Mouse (Mus musculus): ENCODE results near the gene Plk3. TPM values are rescaled to one million over a fixed set of nuclear protein-coding genes. Genes with fewer than 3 reads are reported as not detected.

Plk3 gene
- total RNA-seq, 1 experiment = 28.3 TPM

GRCm38 (mm10) chr4:117090586-117090985 lies 43.2 kb downstream of the Plk3 start:
- Histone ChIP-seq H3K9me3 (ENCODE audit: control insufficient read depth, insufficient read depth, low read depth, low read length) (no peaks in the 10 kb centered on the region), H3K27ac (ENCODE audit: insufficient read depth, low read depth, low read length, poor library complexity, severe bottlenecking) (no peak overlapping the region), H3K36me3 (ENCODE audit: control insufficient read depth, insufficient read depth, low read length, poor library complexity, severe bottlenecking) (peaks cover 5% of the 10 kb centered on the region), H3K4me1 (ENCODE audit: control insufficient read depth in 2 of 2, insufficient read depth in 2 of 2, low read length in 2 of 2, poor library complexity in 1 of 2) (peaks cover 3 to 13% of the 10 kb centered on the region in 2 experiments; a peak in 3 of 4 replicates), H3K9ac (ENCODE audit: insufficient read depth, low read depth, low read length, poor library complexity, severe bottlenecking) (no peak overlapping the region), H3K4me3 (ENCODE audit: insufficient read depth in 1 of 2, low read depth in 1 of 2, low read length in 2 of 2, poor library complexity in 1 of 2, severe bottlenecking in 1 of 2) (no peak overlapping the region)
- in situ Hi-C loops (cut with MboI; ENCODE audit: low sequenced_read_pairs in 2 of 2, unreplicated experiment in 2 of 2) = no loop called here
- DNase-seq (ENCODE audit: low read depth, low spot score) = no peak
- no peak for TF ChIP-seq ZC3H11A (IDR thresholded peaks at IDR 0.05; ENCODE audit: borderline replicate concordance, low read depth, low read length)

GRCm38 (mm10) chr4:117087948-117088640 lies 45.7 kb downstream of the Plk3 start:
- no peaks in the 10 kb centered on the region for H3K9me3 ChIP-seq (ENCODE audit: control insufficient read depth, insufficient read depth, low read depth, low read length)
- peaks cover 8% of the 10 kb centered on the region for H3K36me3 ChIP-seq (ENCODE audit: control insufficient read depth, insufficient read depth, low read length, poor library complexity, severe bottlenecking)
- no peak overlapping the region for H3K9ac ChIP-seq (ENCODE audit: insufficient read depth, low read depth, low read length, poor library complexity, severe bottlenecking)
- no peak overlapping the region for H3K27ac ChIP-seq (ENCODE audit: insufficient read depth, low read depth, low read length, poor library complexity, severe bottlenecking)
- H3K4me1 ChIP-seq (ENCODE audit: control insufficient read depth in 2 of 2, insufficient read depth in 2 of 2, low read length in 2 of 2, poor library complexity in 1 of 2) = peaks cover 3 to 13% of the 10 kb centered on the region in 2 experiments; a peak in 3 of 4 replicates
- no peak for DNase-seq (ENCODE audit: low read depth, low spot score)
- TF ChIP-seq ZNF384 (IDR thresholded peaks at IDR 0.05; ENCODE audit: low read depth, low read length) (no peak), ZC3H11A (IDR thresholded peaks at IDR 0.05; ENCODE audit: borderline replicate concordance, low read depth, low read length) (no peak), CHD2 (IDR thresholded peaks at IDR 0.05; ENCODE audit: low read depth, low read length) (no peak), HCFC1 (IDR thresholded peaks at IDR 0.05; ENCODE audit: borderline replicate concordance, insufficient read depth, low read length) (no peak), MAFK (IDR thresholded peaks at IDR 0.05; ENCODE audit: insufficient read depth, low read depth, low read length) (no peak)
- in situ Hi-C loops (cut with MboI; ENCODE audit: low sequenced_read_pairs in 2 of 2, unreplicated experiment in 2 of 2) = no loop called here
- no peak overlapping the region for H3K4me3 ChIP-seq (ENCODE audit: insufficient read depth in 1 of 2, low read depth in 1 of 2, low read length in 2 of 2, poor library complexity in 1 of 2, severe bottlenecking in 1 of 2)

Other genes with a start within 250 kb of the Plk3 start
- 65.8 and 82.5 TPM in 2 replicates for gene Urod, start 139.6 kb downstream of the Plk3 start, total RNA-seq (2012; rRNA removed)
- gene Hectd3, start 138.6 kb downstream of the Plk3 start, total RNA-seq (2012; rRNA removed) = 14.8 and 21.8 TPM in 2 replicates
- 43.7 and 55.1 TPM in 2 replicates for gene Eif2b3, start 114.6 kb downstream of the Plk3 start, total RNA-seq (2012; rRNA removed)
- gene Ptch2, start 37.9 kb downstream of the Plk3 start, total RNA-seq (2012; rRNA removed) = 28.2 and 80.0 TPM in 2 replicates
- 51.2 and 87.1 TPM in 2 replicates for gene Btbd19, start 8.2 kb downstream of the Plk3 start, total RNA-seq (2012; rRNA removed)
- gene Tctex1d4, start 7.2 kb downstream of the Plk3 start, total RNA-seq (2012; rRNA removed) = 0.49 and 1.2 TPM in 2 replicates
- 3,133 and 3,400 TPM in 2 replicates for gene Rps8, start 22.3 kb upstream of the Plk3 start, total RNA-seq (2012; rRNA removed)
- 73.1 and 86.0 TPM in 2 replicates for gene Kif2c, start 48.7 kb upstream of the Plk3 start, total RNA-seq (2012; rRNA removed)
- 2.2 and 3.4 TPM in 2 replicates for gene Tmem53, start 118.0 kb upstream of the Plk3 start, total RNA-seq (2012; rRNA removed)
- 0.18 TPM in 1 of 2 replicates, not detected in the other for gene Armh1, start 118.2 kb upstream of the Plk3 start, total RNA-seq (2012; rRNA removed)